In genomic region chr10:115817056-115817724, GRCm38 (mm10) we compare ENCODE assay signal across 12 mouse cellular contexts. TPM values are rescaled to one million over a fixed set of nuclear protein-coding genes. Genes with fewer than 3 reads are reported as not detected.
A peak's percentile ranks its signal among the peaks of the same experiment; 100 is the strongest.
DNase-seq lines count a peak whose midpoint lies in the region; ATAC-seq lines count a peak whose summit lies in the region.
"Had no signal": no experiment of that assay in that cellular context is flagged by ENCODE, and none has a peak within 500 bp of the region (broad histone marks: within the 10 kb centered on the region; RNA-seq: fewer than 3 reads in every experiment).

No protein-coding gene starts in this region.

- intact Hi-C loops in heart, postnatal 25 days (cut with DNase I) = no loop called here

- H3K9me3 ChIP-seq in heart, embryonic 15.5 days (replicated peaks) = no peaks in the 10 kb centered on the region
- H3K9me3 ChIP-seq in kidney, embryonic 15.5 days (replicated peaks) = no peaks in the 10 kb centered on the region
- H3K9me3 ChIP-seq in lung, embryonic 16.5 days (ENCODE audit: control insufficient read depth, low read length) = no peaks in the 10 kb centered on the region
- H3K9me3 ChIP-seq in stomach, embryonic 16.5 days (replicated peaks; ENCODE audit: control insufficient read depth, low read length) = no peaks in the 10 kb centered on the region

- ATAC-seq in heart, embryonic 15.5 days (replicated peaks; ENCODE audit: insufficient number of reproducible peaks, insufficient read depth, low FRiP score, low read depth) = no peak
- peak; percentile 93 for ATAC-seq in kidney, embryonic 15.5 days (replicated peaks; ENCODE audit: low FRiP score)
- peak; percentile 95 for ATAC-seq in lung, embryonic 16.5 days (ENCODE audit: low read depth)
- peak; percentile 96 for ATAC-seq in stomach, embryonic 16.5 days (ENCODE audit: insufficient read depth, low FRiP score)
- ATAC-seq: CD4-positive, CD25-positive, alpha-beta regulatory T cell, adult 4 months; hindbrain, embryonic 16.5 days had no signal

- 36% methylated on average over 13 of the region's 13 CpGs for WGBS in heart, embryonic 15.5 days
- WGBS in kidney, embryonic 15.5 days = 22% methylated on average over 13 of the region's 13 CpGs
- 16% methylated on average over 13 of the region's 13 CpGs for WGBS in lung, embryonic 16.5 days
- WGBS in stomach, embryonic 16.5 days = 11% methylated on average over 13 of the region's 13 CpGs

- H3K4me1 ChIP-seq in heart, embryonic 15.5 days (replicated peaks) = peaks cover 3% of the 10 kb centered on the region; the same call in 1 of the 2 replicates
- peaks cover 5% of the 10 kb centered on the region for H3K4me1 ChIP-seq in kidney, embryonic 15.5 days
- peaks cover 9% of the 10 kb centered on the region for H3K4me1 ChIP-seq in lung, embryonic 16.5 days (replicated peaks; ENCODE audit: control insufficient read depth, insufficient read depth, low read length)
- H3K4me1 ChIP-seq in stomach, embryonic 16.5 days (ENCODE audit: control insufficient read depth, insufficient read depth, low read length) = no peaks in the 10 kb centered on the region; the same call in 1 of the 2 replicates

- peak overlapping the region; percentile 20; the same call in 1 of the 2 replicates for H3K4me2 ChIP-seq in heart, embryonic 15.5 days
- H3K4me2 ChIP-seq in kidney, embryonic 15.5 days = peak overlapping the region; percentile 32
- peak overlapping the region; percentile 47 for H3K4me2 ChIP-seq in lung, embryonic 16.5 days (ENCODE audit: low read depth, low read length)
- peak overlapping the region; percentile 20 for H3K4me2 ChIP-seq in stomach, embryonic 16.5 days (ENCODE audit: low read depth, low read length)

- H3K9ac ChIP-seq in heart, embryonic 15.5 days = no peak overlapping the region
- no peak overlapping the region for H3K9ac ChIP-seq in kidney, embryonic 15.5 days
- peak overlapping the region; percentile 6; the same call in 1 of the 2 replicates for H3K9ac ChIP-seq in lung, embryonic 16.5 days (ENCODE audit: low read length)
- 0 out of 2 replicates have a peak overlapping the region, but pooled peaks have one; percentile 44 for H3K9ac ChIP-seq in stomach, embryonic 16.5 days (ENCODE audit: low read length)

- DNase-seq in heart, postnatal 25 days (ENCODE audit: low spot score) = no peak
- no peak for DNase-seq in cerebellum, postnatal 10 days
- DNase-seq in layer of hippocampus, adult 8-10 months (ENCODE audit: low spot score in 2 of 2) = no peak
- no peak for DNase-seq in thymus, postnatal 25 days
- DNase-seq: adrenal gland, adult 2 months had no signal

- no peak overlapping the region for H3K4me3 ChIP-seq in heart, embryonic 15.5 days
- H3K4me3 ChIP-seq in kidney, embryonic 15.5 days (replicated peaks) = peak overlapping the region; percentile 10; the same call in 1 of the 2 replicates
- peak overlapping the region; percentile 43 for H3K4me3 ChIP-seq in lung, embryonic 16.5 days (ENCODE audit: low read length)
- peak overlapping the region; percentile 42 for H3K4me3 ChIP-seq in stomach, embryonic 16.5 days (replicated peaks; ENCODE audit: low read length)

- no peaks in the 10 kb centered on the region for H3K36me3 ChIP-seq in heart, embryonic 15.5 days
- no peaks in the 10 kb centered on the region for H3K36me3 ChIP-seq in kidney, embryonic 15.5 days
- no peaks in the 10 kb centered on the region for H3K36me3 ChIP-seq in lung, embryonic 16.5 days (ENCODE audit: control insufficient read depth, insufficient read depth, low read length)
- no peaks in the 10 kb centered on the region for H3K36me3 ChIP-seq in stomach, embryonic 16.5 days (ENCODE audit: control insufficient read depth, insufficient read depth, low read length)

- H3K27me3 ChIP-seq in heart, embryonic 15.5 days = no peaks in the 10 kb centered on the region
- no peaks in the 10 kb centered on the region for H3K27me3 ChIP-seq in kidney, embryonic 15.5 days
- no peaks in the 10 kb centered on the region for H3K27me3 ChIP-seq in lung, embryonic 16.5 days (ENCODE audit: control insufficient read depth, insufficient read depth, low read depth, low read length)
- H3K27me3 ChIP-seq in stomach, embryonic 16.5 days (ENCODE audit: control insufficient read depth, insufficient read depth, low read length) = no peaks in the 10 kb centered on the region

- H3K27ac ChIP-seq in heart, embryonic 15.5 days = no peak overlapping the region
- peak overlapping the region; percentile 58 for H3K27ac ChIP-seq in kidney, embryonic 15.5 days
- peak overlapping the region; percentile 84 for H3K27ac ChIP-seq in lung, embryonic 16.5 days (ENCODE audit: low read length)
- peak overlapping the region; percentile 79 for H3K27ac ChIP-seq in stomach, embryonic 16.5 days (ENCODE audit: low read length)
- H3K27ac ChIP-seq: macrophage had no signal

RNA-seq across cellular contexts. Expression of gene Tspan8, which starts 0.6 kb away (rescaled TPM):
- 4.3 and 6.5 TPM in 2 replicates for polyA plus RNA-seq in heart, embryonic 15.5 days (2015; fragmentation: Nextera tagmentation; extraction: Ambion mirVana)
- 1 to 10 TPM; 2.7 to 2.8 TPM for total RNA-seq in heart, postnatal 25 days (2021)
- polyA plus RNA-seq in kidney, embryonic 15.5 days (2015; fragmentation: Nextera tagmentation; extraction: Ambion mirVana) = 27.7 and 32.8 TPM in 2 replicates
- polyA plus RNA-seq in lung, embryonic 16.5 days (2015; fragmentation: Nextera tagmentation; extraction: Ambion mirVana) = 128 and 141 TPM in 2 replicates
- 130 and 145 TPM in 2 replicates for polyA plus RNA-seq in stomach, embryonic 16.5 days (2015; fragmentation: Nextera tagmentation; extraction: Ambion mirVana)
- total RNA-seq in layer of hippocampus, adult 8-10 months (2022) = under 1 TPM in 3 of 4 experiments, not detected in 1; 0.30 to 0.75 (median 0.70) TPM
- polyA plus RNA-seq: adrenal gland, adult 2 months; CD4-positive, CD25-positive, alpha-beta regulatory T cell, adult 4 months; macrophage had no signal

Comparison
In these comparisons a context has a peak if more than half of its experiments do, and no peak if none do; other contexts are left out.
1. H3K9ac ChIP-seq: peak in lung, embryonic 16.5 days (single experiment) and stomach, embryonic 16.5 days (single experiment); none in heart, embryonic 15.5 days (single experiment) and kidney, embryonic 15.5 days (single experiment).
2. Peak in every context shown above with its lines, with median percentiles within 50 percentile points of each other: H3K4me2 ChIP-seq.